Mouse (Mus musculus) c-Kit-positive CD71-negative TER-119-negative erythroid progenitor cells, embryonic 14.5 days (primary cell): ENCODE measurements around the gene Thumpd2.
A peak's percentile ranks its signal among the peaks of the same experiment; 100 is the strongest.

ENCODE experiments used
- DNase-seq: peaks from one replicate; pipeline ENCODE4 v3.0.0-alpha.2; 2013; ENCODE audit warnings: low read depth

Thumpd2 gene

DNA sequence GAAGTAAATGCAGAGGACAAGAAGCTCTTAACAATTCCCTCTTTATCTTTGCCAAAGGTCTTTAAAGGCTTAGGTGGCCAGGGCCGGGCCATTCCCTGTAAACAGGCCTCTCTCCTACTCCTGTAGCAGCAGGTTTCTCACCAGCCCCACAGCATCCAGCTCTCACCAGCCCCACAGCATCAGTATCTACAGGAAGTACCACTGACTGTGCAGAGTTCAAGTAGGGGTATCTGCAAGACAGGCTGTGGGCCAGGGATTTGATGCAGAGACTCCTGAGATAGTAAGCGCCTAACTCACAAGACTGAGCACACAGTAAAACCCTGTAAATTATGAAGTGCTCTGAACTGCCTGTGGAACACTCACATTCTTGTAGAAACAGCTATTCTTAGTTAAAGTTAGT, 31.9 kb downstream of the Thumpd2 start:
- DNase-seq, result no peak

- no peak for DNase-seq
Measured at GRCm38 (mm10) chr17:81031830-81032442, 32.9 kb downstream of the Thumpd2 start.

DNA sequence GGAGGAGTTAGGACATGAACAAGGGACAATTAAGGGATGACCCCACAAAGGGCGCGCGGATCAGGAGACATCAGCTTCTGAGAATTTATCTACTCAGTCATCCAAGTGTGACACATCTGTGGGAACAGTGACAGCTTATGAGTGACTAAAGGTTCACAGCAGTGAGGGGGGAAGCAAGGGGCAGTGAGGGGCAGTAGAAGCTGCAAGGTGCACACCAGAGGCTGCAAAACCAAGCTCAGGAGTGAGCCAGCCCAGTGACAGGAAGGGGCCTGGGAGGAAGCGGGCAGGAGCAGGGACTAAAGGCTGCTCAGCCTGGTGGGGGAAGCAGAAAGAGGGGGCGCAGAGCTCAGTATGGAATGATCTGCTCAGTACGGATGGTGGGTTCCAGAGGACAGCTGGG, 37.6 kb downstream of the Thumpd2 start:
- DNase-seq, result no peak

- DNase-seq, result no peak
Measured at GRCm38 (mm10) chr17:81017132-81017531, 47.8 kb downstream of the Thumpd2 start.

GRCm38 (mm10) chr17:81015814-81016447, 49.0 kb downstream of the Thumpd2 start:
- peak; percentile 58 for DNase-seq

DNA sequence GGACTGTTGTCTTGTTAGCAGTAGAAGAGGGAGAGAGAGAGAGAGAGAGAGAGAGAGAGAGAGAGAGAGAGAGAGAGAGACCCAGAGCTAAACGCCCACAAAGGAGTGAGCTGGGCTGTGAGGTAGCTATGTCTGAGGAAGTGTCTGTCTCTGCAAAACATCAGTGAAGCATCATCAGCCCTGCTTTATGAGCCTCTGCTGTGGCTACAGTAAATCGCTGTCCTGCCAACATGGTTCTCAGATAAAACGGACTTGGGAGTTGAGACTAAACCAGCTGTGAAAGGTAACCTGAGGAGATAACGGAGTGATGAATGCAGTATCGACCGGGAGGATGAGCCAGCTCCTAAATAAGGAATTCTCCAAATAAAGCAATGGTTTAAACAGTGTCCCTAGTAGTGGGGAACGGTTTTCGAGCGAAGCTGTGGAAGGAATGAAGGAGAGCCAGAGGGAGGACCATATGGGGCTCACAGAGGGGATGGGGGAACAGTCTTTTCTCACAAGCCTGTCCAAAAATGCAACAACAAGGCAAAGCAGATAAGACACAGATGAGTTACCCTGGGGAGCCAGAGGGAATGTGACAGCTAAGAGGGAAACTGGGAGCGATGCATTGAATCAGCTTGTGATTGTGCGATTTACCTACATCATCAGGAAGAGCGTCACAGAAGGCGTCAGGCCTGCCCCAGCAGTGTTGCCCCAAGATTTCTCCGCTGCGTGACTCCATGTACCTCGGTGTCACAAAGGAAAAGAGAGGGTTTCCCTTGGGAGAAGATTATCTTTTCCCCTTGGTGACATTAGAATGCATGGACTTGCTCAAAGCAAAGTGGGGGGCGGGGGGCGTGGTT, 53.8 kb downstream of the Thumpd2 start:
- no peak for DNase-seq

DNA sequence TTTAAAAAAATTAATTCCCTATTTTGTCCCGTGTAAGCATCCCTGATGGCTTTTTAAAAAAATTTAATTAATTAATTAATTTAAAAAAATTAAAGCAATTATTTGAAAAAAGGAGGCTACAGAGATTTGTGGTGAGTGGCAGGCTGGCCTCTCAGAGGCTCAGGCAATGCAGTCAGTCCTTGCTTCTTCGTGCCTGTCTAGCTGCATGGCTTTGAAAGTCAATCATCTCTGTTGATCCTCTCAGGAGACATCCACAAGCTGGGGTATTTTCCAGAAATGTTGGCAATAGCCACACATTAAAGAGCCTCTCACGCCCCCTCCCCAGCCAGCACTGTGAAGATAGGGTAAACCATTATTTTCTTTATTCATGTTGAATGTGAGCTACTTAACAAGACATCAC, 54.7 kb downstream of the Thumpd2 start:
- no peak for DNase-seq

DNA sequence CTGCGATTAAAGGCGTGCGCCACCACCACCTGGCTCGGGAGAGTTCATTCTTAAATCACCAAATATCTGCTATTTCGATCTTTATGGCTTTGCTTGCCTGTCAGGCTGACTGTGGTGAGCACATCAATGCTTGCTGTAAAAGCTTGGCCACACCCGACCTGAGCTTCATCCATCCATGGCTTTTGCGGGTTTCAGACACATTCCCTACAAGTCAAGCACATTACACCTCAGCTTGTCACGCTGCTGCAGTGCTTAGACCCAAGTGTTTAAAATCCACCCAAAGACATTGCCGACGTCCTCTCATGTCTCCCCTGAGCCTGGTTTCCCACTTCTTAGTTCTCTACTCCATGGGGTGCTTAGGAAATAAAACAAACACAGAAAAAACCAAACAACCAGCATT, 55.8 kb downstream of the Thumpd2 start:
- DNase-seq, result no peak

GRCm38 (mm10) chr17:81005292-81005691, 59.6 kb downstream of the Thumpd2 start:
- no peak for DNase-seq

- DNase-seq, result no peak
Measured at GRCm38 (mm10) chr17:81004454-81004853, 60.4 kb downstream of the Thumpd2 start.

DNA sequence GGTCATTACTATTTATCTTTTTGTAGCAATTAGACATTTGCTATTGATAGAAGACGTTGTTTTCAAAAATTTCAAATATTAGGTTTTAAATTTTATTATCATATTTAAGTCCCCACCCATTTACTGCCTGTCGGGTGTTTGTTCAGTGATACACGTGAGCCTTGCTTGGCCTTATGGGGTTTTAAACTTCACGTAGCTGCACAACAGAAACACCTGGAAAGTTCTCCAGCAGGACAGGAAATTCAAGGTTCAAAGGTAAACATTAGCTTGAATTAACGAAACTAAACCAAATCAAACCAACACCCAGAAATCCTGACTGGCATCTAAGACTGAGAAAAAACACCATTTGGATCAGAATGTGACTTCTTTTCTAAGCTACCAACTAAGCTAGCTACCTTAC, 62.8 kb downstream of the Thumpd2 start:
- no peak for DNase-seq

- no peak for DNase-seq
Measured at GRCm38 (mm10) chr17:81001647-81002046, 63.2 kb downstream of the Thumpd2 start.

GRCm38 (mm10) chr17:81001010-81001409, 63.9 kb downstream of the Thumpd2 start:
- DNase-seq, result no peak

GRCm38 (mm10) chr17:80998958-80999357, 65.9 kb downstream of the Thumpd2 start:
- DNase-seq, result no peak

DNA sequence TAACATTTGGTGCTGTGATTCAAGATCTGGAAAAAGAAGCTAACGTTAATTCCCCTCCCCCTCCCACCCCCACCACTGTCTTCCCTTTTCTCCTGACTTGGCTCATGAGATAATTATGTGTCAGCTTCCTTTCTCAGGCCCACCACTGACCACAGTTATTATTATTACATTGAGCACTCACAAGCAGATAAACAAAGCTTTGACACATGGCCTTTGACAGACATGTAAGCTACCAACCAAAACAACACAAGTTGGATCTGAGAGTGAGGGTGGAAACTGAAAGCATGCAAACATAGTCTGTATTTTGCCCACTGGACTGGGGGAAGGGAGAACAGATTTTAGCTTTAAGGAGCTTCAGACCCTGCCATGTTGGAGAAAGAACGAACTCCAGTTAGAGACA, 67.7 kb downstream of the Thumpd2 start:
- no peak for DNase-seq

GRCm38 (mm10) chr17:80991535-80992127, 73.3 kb downstream of the Thumpd2 start:
- DNase-seq, result no peak

GRCm38 (mm10) chr17:80982976-80983375, 81.9 kb downstream of the Thumpd2 start:
- no peak for DNase-seq

DNA sequence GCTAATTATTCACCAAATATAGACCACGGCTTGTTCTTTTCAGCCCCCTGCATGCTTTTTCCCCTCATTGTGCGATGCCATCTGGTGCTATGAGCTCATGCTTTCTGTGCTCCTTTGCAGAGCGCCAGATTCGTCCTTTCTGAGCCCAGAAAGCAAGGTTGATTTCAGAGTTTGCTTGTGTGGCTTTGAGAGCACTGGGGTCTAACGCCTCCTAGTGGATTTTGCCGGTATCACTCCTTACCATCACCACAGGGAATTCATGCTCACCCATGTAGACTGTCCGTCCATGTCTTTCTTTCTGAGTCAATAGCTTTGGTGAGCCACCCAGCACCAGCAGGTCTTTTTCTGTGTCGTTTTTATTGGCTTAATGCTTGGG, 82.5 kb downstream of the Thumpd2 start:
- peak; percentile 42 for DNase-seq

GRCm38 (mm10) chr17:80981721-80982411, 83.0 kb downstream of the Thumpd2 start:
- no peak for DNase-seq

DNA sequence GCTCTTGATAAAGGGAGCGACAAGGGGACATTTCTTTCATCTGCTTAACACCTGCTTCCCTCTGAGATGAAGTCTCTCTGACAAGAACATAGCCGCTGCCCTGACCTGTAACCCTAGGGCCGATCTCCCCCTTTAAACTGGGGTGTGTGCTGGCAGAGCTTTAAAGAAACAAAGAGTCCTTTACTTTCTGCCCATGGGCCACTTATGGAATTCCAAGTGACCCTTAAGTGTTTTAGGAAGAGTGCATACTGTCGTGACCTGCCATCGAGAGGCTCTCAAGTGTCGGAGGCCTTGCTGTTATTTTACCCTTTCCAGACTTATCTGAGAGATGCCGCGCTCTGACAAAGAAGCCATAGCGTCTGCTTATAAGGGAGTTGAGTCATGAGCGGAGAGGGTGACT, 84.8 kb downstream of the Thumpd2 start:
- no peak for DNase-seq

GRCm38 (mm10) chr17:80977245-80977644, 87.6 kb downstream of the Thumpd2 start:
- no peak for DNase-seq
